Mouse (Mus musculus): ENCODE measurements around the gene Iffo1.

Gene Iffo1

DNA sequence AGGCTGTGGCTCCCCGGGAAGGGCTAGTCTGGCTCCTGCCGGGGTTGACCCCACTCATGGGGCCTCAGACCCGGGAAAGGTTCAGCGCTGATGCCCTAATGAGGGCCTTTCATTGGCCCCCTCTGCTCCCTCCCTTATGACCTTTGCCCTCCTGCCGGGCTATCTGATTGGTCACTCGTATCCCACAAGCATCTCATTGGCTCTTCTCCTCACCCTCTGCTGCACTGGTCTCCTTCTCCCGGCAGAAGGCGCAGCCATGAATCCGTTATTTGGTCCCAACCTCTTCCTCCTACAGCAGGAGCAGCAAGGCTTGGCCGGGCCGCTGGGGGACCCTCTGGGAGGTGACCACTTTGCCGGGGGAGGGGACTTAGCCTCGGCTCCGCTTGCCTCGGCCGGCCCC is at the start of gene Iffo1:
Iffo1 (plus strand) TSS at position 241 of the 400 bp plus-strand sequence.
- peak; percentile 98 for DNase-seq (ENCODE audit: low read depth, low spot score)

DNA sequence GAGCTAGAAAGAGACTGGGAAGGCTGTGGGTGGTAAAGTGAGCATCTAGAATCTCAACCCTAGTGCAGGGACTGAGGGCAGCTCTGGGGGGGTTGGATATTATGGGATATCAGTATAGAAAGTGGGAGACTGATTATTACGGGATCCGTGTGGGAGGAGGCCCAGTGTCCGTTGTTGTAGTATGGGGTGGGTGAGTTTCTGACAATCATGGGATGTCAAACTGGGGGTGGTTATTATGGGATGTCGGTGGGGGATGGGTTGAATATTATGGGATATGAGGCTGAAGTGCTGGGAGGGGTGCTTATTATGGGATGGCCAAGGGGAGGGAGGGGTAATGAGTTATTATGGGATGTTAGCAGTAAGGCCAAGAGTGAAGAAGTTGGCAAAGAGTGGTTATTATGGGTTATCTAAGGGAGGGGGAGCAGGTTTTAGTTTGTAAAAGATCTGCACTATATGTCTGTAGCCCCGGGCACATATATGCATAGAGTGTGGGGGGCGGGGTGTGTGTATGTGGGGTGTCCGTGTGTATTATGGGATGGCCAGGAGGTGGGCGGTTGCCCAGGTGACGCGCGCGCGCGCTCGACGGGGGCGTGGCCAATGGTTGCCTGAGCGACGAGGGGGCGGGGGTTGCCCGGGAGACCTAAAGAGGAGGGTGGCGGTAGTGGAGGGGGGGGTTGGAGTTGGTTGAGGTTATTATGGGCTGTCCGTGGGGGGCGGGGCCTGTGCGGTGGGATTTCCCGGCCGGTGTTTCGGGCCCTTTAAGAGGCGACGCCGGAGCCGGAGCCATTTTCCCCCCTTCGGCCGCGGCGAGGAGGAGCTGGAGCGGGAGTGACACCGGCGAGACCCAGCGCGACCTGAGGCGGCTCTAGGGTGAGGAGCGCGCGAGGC is 49.4 kb upstream of the Iffo1 start, which contains the start of gene Chd4:
Chd4 (plus strand) TSS at position 591 of the 888 bp plus-strand sequence.
- peak; percentile 92 for DNase-seq (ENCODE audit: low read depth, low spot score)

DNA sequence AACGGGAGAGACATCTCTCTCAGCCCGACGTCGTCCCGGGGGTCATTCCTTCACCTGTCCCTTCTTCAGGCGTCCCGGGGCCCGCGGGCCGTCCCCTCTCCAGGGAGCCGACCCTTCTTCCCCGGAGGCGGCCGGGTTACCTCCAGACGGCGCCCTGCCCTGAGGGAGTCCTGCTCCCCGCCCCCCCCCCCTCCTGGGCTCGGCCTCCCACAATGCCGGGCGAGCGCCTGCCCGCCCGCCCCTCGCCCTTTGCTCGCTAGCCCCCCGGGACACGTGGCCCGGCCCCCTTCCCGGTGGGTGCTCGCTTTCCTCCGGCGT is 48.8 kb upstream of the Iffo1 start:
- no peak for DNase-seq (ENCODE audit: low read depth, low spot score)

DNA sequence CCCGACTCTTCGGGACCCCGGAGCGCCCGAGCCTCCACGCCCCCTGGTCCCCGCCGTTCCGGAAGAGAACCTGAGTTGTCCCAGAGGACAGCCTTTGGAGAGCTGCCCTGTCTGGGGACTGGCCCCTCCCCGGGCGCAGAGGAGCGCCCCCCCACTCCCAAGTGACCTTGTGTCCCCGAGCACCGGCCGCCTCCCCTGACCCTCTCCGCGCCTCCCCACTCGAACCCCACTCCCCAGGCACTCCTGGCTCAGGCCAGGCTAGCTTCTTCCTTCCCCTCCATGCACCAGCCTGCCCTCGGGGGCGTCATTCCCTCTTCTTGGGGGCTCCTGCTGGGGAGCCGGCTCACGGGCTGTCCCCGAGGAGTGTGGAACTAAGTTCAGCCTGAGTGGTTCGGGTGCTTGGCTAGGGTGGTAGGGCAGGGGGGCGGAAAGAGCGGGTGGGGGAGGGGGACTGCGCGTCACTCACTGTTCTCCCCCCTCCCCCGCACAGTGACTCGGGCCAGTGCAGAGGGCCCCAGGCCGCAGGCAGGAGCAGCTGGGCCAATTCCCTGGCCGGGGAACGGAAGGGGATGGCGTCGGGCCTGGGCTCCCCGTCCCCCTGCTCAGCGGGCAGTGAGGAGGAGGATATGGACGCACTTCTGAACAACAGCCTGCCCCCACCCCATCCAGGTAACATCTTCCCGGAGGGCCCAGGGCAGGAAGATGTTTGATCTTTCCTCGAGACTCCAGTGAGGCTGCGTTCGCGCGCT is 48.3 kb upstream of the Iffo1 start:
- peak; percentile 37 for DNase-seq (ENCODE audit: low read depth, low spot score)

DNA sequence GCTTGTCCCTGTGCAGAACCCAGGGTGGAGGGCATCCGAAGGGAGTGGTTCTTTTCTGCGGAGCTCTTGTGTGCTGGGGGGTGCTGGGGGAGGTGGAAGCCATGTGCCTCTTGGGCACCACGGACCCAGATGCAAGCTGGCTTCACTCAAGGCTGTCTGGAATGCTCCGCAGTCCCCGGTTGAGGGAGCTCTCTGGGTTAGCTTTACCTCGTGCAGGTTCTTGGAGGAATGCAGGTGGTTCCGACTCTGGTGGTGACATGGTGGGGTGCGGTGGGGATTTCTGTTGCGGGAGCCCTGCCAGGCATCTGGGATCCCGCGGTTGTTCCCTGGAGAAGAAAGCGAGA is 47.7 kb upstream of the Iffo1 start:
- DNase-seq (ENCODE audit: low read depth, low spot score): peak; percentile 28

DNA sequence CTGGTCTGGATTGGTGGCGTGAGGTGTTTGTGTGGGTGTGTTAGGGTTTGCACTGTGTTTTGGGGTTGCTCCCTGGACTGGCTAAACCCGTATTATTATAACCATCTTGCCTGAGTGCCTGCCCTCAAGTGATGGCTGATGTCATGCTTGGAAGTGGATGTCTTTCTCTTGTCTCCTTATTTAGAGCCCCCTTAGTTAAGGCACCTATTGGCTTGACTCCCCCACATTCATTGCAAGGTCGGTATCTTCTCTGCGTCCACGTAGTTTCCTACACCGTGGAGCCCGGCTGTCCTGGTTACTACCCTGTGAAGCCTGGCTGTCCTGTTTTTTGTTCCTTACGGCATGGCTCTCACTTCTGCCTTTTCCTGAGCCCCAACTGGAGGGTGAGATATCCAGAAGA is 47.1 kb upstream of the Iffo1 start:
- DNase-seq (ENCODE audit: low read depth, low spot score): no peak

DNA sequence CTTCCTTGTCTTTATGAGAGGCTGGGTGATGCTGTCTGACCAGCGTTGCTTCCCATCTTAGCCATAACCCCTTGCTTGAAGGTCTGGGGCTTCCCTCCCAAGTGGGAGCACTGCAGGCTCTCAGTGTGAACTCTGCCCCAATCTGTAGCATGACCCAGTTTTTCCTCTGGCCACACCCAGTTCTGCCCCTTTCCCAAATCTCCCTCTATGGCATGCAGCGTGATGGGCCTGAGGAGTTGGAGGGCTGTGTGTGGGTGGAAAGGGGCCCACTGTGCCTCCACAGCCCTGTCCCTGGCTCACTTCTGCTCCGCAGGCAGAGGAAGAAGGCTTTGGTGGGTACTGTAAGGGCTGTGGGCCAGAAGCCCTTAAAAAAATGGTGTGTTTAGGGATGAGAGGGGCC is 46.5 kb upstream of the Iffo1 start:
- DNase-seq (ENCODE audit: low read depth, low spot score): no peak

DNA sequence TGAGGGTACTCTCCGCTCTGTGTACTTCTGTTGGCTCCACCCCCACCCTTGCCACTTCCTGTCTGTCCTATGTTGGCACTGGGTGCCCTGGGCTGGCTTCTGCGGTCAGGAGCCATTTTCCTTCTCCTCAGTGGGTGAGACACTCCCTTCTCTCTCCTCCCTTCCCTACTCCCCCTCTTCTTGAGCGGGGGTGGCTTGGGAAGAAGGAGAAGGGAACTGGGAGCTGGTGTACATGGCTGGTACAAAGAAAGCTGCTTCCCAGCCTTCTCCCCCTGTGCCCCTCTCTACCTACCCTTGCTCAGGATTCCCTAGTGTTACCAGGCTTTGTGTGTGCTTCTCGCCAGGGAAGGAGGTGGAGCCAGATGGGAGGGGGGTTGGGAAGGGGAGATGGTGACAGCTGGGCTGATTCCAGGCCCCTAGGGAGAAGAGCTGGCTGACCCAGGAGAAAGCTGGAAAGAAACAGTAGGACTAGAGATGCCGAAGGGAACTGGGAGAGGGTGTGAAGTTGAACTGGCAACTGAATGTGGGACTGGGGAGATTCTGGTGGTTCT is 45.5 kb upstream of the Iffo1 start:
- no peak for DNase-seq (ENCODE audit: low read depth, low spot score)

DNA sequence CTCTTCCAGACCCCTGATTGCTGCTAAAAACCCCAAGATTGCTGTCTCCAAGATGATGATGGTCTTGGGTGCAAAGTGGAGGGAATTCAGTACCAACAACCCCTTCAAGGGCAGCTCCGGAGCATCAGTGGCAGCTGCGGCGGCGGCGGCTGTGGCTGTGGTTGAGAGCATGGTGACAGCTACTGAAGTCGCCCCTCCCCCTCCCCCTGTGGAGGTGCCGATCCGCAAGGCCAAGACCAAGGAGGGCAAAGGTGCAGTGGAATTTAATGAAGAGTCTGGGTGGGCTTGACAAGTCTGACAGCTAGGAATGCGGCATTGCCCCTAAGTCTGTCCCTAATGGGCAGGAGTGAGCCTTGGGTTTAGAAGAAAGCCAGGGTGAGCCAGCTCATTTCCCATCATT is 43.6 kb upstream of the Iffo1 start:
- DNase-seq (ENCODE audit: low read depth, low spot score): no peak

DNA sequence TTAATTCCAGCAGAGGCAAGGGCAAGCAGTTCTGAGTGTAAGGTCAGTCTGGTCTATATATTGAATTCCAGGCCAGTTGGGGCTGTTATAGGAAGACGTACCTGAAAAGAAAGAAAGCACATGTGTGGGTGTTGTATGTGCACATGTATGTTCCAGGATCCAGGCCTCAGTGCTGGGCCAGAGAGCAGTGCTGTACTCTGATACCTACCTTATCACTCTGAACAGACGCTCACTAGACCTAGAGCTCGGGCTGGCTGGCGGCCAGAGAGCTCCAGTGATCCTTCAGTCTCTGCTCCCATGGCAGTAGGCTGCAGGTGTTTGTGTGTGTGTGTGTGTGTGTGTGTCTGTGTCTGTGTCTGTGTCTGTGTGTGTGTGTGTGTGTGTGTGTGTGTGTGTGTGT is 40.8 kb upstream of the Iffo1 start:
- no peak for DNase-seq (ENCODE audit: low read depth, low spot score)

DNA sequence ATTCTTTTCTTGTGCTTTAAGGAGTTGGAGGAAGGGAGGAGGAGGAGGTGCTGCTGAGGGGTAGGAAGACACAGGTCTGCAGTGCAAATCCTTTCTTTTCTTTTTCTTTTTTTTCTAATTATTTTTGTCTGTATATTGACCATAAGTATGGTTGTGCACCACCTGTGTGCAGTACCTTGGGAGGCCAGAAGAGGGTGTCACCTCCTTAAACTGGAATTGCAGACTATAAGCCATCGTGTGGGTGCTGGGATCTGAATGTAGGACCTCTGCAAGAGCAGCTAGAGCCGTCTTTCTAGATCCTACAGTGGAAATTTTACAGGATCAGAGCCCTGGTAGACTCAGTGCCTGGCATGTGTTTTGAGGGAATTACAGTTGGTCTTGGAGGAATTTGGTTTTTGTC is 37.3 kb upstream of the Iffo1 start:
- DNase-seq (ENCODE audit: low read depth, low spot score): peak; percentile 74

DNA sequence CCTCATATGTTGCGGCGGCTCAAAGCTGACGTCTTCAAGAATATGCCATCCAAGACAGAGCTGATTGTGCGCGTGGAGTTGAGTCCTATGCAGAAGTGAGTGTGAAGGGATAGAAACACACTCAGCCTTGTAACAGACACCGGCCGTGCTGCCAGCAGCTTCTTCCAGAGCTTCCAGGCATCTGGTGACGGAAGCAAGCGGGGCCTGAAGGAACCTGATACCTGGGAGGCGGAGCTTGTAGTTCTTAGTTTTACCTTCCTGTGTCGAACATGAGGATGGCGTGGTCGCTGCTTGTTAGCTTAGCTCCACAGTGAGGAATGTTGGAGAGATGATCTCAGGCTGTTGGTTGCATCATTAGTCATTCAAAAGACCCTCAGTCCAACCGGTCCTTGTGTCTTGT is 35.7 kb upstream of the Iffo1 start:
- peak; percentile 55 for DNase-seq (ENCODE audit: low read depth, low spot score)

DNA sequence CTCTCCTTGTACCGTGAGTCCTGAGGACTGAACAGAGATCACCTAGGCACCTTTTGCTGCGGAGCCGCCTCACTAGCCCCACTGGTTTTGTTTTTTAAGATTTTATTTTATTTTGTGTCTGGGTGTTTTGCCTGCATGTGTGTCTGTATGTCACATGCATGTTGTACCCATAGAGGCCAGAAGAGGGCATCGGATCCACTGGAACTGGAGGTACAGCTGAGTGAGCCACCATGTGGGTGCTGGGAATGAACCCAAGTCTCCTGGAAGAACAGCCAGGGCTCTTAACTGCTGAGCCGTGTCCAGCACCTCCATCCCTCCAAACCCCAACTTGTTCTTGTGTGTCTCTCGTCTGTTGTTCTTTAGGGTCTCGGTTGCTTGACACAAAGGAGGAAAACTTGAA is 34.1 kb upstream of the Iffo1 start:
- DNase-seq (ENCODE audit: low read depth, low spot score): peak; percentile 81

DNA sequence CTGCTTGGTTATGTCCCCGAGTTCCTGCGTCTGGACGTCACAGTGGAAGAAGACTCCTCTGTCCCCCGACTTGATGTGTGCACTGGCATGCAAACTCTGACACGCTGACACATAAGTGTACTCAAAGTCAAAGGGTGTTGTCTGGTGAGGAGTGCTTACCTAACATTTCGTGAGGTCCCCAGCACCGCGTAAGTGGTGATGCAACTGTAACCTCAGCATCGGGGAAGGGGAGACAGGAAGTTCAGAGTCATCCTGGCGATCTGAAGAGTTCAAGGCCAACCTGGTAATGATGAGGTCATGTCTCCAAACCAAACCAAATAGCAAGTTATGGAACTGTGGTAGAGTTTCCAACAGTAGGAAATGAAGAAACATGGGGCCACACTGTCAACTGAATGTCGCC is 32.5 kb upstream of the Iffo1 start:
- no peak for DNase-seq (ENCODE audit: low read depth, low spot score)

DNA sequence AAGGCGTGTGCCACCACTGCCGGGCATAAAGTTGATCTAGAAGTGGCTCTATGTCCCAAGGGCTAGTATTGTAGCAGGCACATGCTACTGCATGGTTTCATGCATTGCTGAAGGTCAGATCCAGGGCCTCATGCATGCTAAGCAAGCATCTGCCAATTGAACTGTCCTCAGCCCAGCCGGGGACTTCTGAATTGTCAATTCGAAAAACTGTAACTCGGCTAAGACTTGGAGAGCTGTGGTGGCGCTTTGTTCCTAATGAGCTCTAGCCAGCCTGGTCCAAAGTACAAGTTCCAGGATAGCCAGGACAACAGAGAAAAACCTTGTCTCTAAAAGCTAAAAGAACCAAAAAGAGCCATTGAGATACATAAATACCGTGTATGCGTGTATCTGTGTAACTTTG is 25.7 kb upstream of the Iffo1 start:
- no peak for DNase-seq (ENCODE audit: low read depth, low spot score)

DNA sequence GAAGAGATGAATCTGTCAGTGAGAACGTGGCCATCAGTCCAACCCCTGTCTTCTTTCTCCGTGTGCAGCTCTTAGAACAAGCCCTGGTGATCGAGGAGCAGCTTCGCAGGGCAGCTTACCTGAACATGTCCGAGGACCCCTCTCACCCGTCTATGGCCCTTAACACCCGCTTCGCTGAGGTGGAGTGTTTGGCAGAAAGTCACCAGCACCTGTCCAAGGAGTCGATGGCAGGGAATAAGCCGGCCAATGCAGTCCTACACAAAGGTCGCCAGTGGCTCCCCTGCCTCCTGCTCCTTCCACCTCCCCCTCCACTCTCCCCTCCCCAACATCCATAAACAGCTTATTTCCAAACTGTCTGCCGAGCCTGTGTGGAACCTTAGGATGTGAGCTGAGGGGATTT is 16.3 kb upstream of the Iffo1 start:
- no peak for DNase-seq (ENCODE audit: low read depth, low spot score)

DNA sequence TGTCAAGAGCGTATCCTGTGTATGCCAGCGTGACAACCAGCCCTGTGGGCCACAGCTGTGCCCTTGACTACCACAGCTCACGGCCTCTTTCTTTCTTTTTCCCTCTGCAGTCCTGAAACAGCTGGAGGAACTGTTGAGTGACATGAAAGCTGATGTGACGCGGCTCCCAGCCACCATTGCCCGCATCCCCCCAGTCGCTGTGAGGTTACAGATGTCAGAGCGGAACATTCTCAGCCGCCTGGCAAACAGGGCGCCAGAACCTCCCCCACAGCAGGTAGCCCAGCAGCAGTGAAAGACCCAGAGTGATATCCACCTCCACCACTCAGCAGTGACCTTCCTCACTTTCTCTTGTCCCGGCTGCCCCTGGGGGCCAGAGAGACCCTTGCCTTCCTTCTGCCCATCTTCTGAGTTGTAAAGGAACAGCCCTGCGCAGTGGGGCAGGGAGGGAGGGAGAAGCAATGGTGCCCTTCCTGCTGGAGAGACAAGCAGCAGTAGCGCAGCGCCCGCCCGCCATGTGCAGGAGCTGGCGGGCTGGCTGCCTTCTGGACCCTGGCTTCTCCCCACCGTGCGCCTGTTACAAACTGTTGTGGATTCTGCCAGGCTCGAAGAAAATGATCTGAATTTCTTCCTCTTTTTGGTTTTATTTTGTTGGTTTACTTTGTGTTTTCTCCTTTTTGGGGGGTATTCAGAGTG is 15.2 kb upstream of the Iffo1 start:
- DNase-seq (ENCODE audit: low read depth, low spot score): peak; percentile 55

DNA sequence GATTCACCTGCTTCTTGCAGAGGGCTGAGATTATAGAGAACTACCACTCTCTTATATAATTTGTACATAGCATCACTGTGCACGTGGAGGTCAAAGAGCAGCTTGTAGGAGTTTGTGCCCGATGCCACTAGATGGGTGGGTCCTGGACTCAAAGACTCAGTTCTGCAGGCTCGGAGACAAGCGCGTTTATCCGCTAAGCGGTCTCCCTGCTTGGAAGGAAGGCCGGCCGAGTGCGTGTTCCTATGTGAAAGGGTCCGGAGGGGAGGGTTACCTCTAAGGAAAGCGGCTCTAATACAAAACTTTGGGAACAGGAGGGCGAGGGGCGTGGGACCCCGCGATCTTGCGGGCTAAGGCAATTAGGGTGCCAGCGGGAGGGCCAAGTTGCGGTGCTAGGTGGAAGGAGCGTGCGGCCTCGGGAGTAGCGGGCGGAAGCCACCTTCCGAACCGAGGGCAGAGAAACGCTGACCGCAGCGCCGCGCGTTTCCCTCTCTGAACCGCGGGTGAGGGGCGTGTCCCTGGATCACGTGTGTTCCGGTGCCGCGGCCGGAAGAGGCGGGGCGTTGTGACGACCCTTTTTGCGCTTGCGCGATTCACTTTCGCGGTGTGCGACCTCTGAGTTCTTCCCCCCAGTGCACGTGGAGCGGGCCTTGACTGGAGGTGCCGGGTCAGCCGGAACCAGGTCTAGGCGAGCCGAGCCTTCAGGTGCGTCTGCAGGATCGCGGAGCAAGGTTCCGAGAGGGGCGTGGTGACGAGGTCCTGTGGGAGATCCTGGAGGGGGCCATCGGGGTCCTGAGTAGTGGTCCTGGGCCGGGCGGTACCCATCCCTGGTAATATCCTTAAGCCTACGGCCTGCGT is 13.5 kb upstream of the Iffo1 start, which contains the start of gene Nop2:
Nop2 (plus strand) TSS at position 608 of the 855 bp plus-strand sequence.
- peak; percentile 97 for DNase-seq (ENCODE audit: low read depth, low spot score)

DNA sequence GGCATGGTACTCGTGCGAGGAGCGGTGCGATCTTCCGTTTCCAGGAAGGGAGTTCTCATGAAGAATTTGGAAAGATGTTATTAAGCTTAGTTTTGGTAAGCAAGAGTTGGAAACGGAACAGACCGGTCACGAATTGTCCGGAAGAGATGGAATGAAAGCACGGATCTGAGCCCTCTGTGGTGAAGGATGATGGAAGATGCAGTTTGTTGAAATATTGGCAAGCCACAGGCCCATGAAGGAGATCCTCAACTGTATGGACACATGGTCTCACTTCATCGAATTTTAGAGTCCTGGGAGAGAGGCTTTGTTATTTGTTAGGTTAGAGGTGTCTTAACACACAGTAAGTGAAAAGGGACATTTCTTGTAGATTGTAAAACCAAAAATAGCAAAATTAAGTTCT is 12.6 kb upstream of the Iffo1 start:
- no peak for DNase-seq (ENCODE audit: low read depth, low spot score)

DNA sequence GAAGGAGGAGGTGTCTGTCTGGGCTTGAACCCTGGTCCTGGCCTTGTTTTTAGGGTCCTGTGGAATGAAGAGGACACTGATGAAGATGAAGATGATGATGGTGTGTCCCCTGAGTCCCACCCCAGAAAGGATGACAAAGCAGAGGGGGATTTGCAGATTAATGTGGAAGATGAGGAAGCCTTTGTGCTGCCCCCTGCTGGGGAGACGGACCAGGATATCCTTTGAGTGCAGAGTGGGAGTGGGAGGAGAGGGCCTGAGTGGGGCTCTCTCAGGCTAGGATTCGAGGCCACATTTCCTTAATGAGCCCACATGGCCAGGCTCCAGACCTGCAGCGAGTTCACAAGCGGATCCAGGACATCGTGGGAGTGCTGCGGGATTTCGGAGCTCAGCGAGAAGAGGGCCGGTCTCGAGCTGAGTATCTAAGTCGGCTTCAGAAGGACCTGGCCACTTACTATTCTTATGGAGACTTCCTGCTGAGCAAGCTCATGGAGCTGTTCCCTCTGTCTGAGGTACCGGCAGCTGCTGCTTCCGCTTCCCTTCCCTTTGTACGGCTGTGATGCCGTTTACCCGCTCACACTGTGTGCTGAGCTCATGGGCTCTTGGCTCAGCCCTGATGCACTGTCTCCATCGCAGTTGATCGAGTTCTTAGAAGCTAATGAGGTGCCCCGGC is 7.9 kb upstream of the Iffo1 start:
- peak; percentile 87 for DNase-seq (ENCODE audit: low read depth, low spot score)

DNA sequence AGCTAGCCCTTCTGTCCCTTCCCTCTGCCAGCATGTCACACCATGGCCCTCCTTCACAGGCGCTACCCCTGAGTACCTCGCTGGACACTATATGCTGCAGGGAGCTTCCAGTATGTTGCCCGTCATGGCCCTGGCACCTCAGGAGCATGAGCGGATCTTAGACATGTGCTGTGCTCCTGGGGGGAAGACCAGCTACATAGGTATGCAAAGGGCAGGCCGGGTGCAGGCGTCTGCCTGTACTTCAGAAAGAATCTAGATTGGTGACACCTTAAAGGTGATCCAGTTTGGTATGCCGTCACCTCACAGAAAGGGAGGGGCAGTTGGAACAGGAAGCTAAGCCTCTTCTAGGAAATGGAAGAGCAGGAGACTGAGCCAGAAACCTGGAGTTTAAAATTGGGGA is 5.3 kb upstream of the Iffo1 start:
- no peak for DNase-seq (ENCODE audit: low read depth, low spot score)

All from R1 (cell line).